Mouse (Mus musculus) spleen, postnatal 14 days (tissue): ENCODE measurements around the gene Slc5a8.

ENCODE experiments used
- DNase-seq, 2 experiments: peaks; one replicate each; pipeline ENCODE4 v3.0.0; 2021 to 2022; ENCODE audit warnings: low spot score in 2 of 2

Slc5a8 gene

GRCm38 (mm10) chr10:88885632-88886090, at the start of gene Slc5a8:
Gene Slc5a8, plus strand, starts transcription at chr10:88885992.
- DNase-seq = no peak

- DNase-seq = no peak
These were observed 36.8 kb upstream of the Slc5a8 start for GRCm38 (mm10) chr10:88848876-88849476.

- DNase-seq = no peak
These were observed 35.8 kb upstream of the Slc5a8 start for GRCm38 (mm10) chr10:88849976-88850375.

GRCm38 (mm10) chr10:88853326-88853725, 32.5 kb upstream of the Slc5a8 start:
- no peak for DNase-seq

DNA sequence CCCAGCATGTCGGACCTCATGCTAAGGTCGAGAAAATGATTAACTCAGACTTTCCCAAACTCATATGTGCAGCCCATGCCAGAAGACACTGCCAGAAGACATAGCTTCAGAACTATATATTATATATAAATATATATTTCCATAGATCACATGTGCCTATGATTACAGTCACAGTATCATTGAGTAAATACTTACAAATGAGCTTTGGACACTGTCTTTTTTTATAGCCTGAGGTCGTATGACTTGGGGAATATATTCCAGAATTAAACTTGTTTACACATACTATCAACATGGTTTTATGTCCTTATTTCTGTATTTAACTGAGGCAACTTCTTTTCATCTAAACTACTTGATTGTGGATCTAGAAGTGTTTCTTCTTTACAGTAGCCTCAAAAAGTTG, 24.9 kb upstream of the Slc5a8 start:
- DNase-seq = no peak

DNA sequence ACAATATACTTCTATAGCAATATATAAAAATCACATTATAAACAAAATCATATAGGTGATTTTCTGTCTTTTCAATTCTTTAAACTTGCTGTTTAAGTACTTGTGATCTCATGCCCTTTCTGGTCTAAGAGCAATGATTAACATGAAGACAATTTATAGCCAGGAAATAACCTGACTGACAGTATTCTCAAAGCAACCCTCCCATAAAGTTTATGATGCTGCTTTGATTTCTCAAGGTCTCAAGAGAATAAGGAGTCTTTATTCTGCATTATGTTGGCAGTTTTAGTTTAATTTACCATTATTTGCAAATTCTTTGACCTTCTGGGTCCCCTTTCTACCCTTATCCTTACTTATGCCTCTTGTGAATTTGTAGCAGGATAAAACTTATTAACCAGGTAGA, 24.4 kb upstream of the Slc5a8 start:
- no peak for DNase-seq

DNA sequence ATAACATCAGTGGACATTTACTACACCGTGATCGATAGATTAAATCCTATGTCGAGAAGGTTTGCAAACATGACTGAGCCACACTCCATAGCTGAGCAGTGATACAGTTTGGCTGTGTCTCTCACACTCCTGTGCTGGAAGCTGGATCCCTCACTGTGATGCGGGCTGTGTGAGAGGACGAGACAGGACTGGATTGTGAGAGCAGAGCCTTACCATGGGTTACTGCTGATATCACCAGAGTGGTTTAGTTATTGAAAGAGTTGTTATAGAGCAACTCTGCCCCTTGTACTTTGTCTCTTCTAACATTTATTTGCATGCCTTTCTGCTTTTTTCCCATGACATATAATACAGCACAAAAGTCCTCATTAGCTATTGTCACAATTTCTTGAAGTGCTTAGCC, 23.5 kb upstream of the Slc5a8 start:
- no peak for DNase-seq

- DNase-seq = no peak
These were observed 19.8 kb upstream of the Slc5a8 start for GRCm38 (mm10) chr10:88866017-88866416.

DNA sequence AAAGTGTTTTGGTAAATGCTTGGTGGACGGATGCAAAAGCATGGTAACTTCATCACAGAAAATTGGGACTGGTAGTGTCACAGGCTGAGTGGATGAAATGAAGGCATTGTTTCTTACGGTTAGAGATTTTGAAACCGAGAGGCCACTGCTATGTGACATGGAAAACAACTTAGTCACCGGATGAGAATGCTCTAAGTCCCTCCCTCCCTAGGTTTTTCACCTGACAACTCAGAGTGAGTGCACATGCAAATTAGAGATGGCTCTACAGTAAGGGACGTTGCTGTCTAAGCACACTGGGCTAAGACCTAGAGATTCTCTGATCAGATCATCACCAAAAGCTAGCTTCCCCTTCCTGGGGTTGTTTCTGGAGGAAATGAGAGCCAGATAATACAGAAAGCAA, 10.9 kb upstream of the Slc5a8 start:
- no peak for DNase-seq

GRCm38 (mm10) chr10:88877421-88877820, 8.4 kb upstream of the Slc5a8 start:
- DNase-seq = no peak

- no peak for DNase-seq
These were observed 2.1 kb upstream of the Slc5a8 start for GRCm38 (mm10) chr10:88883721-88884120.

- no peak for DNase-seq
These were observed 956 bp upstream of the Slc5a8 start for GRCm38 (mm10) chr10:88884836-88885235.

GRCm38 (mm10) chr10:88886114-88886513, 322 bp downstream of the Slc5a8 start:
- DNase-seq = no peak

DNA sequence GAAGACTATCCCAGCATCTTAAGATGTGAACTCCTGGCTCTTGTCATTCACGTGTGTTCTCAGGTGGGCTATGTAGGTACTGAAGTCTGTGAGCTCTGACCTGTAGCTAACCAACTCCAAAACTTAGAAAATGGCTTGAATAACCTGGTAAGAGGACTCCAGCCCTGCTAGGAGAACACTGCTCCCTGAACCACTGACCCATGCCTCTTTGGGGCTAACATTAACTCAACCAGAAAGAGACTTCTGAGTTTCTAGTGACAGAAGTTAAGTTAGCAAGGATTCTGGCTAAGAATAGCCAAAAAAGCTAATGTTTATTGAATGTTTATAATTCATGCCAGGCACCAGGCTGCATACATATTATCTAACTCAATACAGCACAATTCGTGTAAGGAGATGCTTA, 2.6 kb downstream of the Slc5a8 start:
- no peak for DNase-seq

- DNase-seq = no peak
These were observed 5.6 kb downstream of the Slc5a8 start for GRCm38 (mm10) chr10:88891410-88891809.

- DNase-seq = no peak
These were observed 6.8 kb downstream of the Slc5a8 start for GRCm38 (mm10) chr10:88892560-88893087.

DNA sequence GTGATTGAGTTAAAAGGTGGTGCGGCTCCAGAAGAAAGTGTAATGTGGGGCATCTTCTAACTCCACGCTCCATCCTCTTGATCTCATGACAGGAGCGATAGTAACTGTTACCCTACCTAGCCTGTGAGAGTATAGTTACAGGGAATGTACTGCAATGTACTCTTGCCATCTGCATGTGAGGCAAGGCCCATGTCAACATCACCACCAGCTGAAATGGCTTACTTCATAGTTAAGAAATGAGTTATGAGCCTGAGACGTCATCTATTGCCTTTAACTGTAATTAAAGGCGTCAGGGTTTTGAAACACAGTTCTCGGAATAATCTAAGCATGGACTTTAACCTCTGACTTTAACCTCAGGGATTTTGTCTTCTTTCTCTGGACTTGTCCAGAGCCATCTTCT, 11.2 kb downstream of the Slc5a8 start:
- no peak for DNase-seq

GRCm38 (mm10) chr10:88949649-88950296, 64.0 kb downstream of the Slc5a8 start:
- DNase-seq = no peak

GRCm38 (mm10) chr10:88950297-88950653, 64.5 kb downstream of the Slc5a8 start:
- DNase-seq = no peak

DNA sequence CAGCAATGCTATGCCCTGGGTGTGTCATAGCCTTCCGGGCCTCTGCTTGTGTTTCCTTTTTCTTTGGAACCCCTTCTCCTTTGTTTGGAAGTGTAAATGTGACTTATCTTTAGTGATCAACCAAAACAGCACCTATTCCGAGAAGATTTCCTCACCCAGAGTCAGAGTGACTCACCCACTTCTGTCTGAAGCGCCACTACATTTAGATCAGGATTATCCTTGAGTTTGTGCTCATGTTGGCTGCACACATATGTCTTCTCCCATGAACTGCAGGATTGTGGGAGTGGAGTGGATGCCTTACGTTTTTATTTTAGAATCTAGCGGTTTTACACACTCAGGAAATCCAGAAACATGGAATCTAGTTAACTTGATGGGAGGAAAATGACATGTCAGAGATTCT, 75.0 kb downstream of the Slc5a8 start:
- no peak for DNase-seq

GRCm38 (mm10) chr10:88968586-88968985, 82.8 kb downstream of the Slc5a8 start:
- no peak for DNase-seq

- no peak for DNase-seq
These were observed 85.3 kb downstream of the Slc5a8 start for GRCm38 (mm10) chr10:88970951-88971725.

DNA sequence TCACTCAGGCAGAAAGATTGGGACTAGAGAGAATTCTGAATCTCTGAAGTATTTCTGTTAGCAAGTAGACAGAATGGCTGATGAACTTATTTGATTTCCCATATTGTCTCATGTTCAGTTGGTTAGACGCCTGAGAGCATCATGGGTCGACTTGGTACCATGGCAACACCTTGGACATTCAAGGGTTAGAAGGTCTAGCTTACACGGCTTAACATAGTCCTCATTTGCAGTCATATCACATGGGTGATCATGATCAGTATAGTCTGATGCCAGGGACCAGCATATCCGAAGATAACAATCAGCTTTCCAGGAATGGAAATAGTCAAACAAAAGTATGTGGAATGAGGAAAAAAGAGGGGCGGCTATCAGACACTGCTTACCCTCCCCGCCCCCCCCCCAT, 93.1 kb downstream of the Slc5a8 start:
- DNase-seq = no peak
